Mouse (Mus musculus): ENCODE data around the gene Ccdc71. TPM values are rescaled to one million over a fixed set of nuclear protein-coding genes. Genes with fewer than 3 reads are reported as not detected.

The Ccdc71 gene
- polyA plus RNA-seq, 1 experiment from 2014 or later, result 34.6 TPM

DNA sequence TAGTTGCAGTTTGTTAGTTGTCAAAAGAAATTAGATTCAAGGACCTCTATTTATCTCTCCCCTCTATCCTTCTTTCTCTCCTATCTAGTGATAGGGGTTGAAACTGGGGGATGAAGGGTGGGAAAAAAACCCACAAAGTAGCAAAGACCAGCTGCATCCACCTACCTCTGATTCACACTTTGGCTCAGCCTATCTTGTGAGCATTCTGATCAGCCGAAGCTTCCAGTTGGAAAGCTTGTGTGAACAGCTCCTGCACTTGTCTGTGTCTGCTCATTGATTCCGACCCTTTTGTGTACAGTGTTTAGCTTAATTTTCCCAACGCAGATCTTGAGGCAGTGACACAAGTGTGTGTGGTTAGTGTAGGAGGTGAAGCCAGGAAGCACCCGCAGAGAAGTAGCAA is 6.9 kb upstream of the Ccdc71 start:
- H3K4me2 ChIP-seq, result no peak overlapping the region

DNA sequence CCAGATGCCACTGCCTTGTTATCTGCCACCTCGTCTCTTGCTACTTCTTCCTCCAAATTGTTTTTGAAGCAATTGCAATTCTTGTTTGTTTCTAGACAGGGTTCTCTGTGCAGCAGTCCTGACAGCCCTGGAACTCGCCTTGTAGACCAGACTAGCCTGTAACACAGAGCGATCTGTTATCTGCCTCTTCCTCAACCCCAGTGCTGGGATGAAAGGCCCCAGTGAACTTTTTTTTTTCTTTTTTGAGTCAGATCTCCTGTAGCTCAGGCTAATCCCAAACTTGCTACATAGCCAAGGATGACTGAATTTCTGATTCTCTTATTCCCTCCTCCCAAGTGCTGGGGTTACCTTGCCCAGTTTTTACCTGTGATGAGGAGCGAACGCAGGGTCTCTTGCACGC is 5.9 kb upstream of the Ccdc71 start:
- H3K9ac ChIP-seq (ENCODE audit: low read depth, low read length), result no peak overlapping the region
- no peaks in the 10 kb centered on the region for H3K27me3 ChIP-seq (ENCODE audit: control insufficient read depth, insufficient read depth, low read length)
- H3K4me3 ChIP-seq (ENCODE audit: low read depth, low read length), result no peak overlapping the region
- WGBS (ENCODE audit: insufficient replicate concordance), result 74% methylated on average over 6 of the region's 6 CpGs
- peaks cover 33% of the 10 kb centered on the region for H3K4me1 ChIP-seq (ENCODE audit: control insufficient read depth, insufficient read depth, low read length)
- no peak for ATAC-seq (replicated peaks; ENCODE audit: insufficient number of reproducible peaks, low FRiP score, low TSS enrichment)
- H3K36me3 ChIP-seq (ENCODE audit: control insufficient read depth, insufficient read depth, low read length), result no peaks in the 10 kb centered on the region; the same call in 1 of the 2 replicates
- no peak overlapping the region for H3K4me2 ChIP-seq
- H3K27ac ChIP-seq (ENCODE audit: low read depth, low read length), result no peak overlapping the region
- no peaks in the 10 kb centered on the region for H3K9me3 ChIP-seq (replicated peaks; ENCODE audit: control insufficient read depth, low read length)

More for the DNA sequence above, 6.9 kb upstream of the Ccdc71 start:
- Histone ChIP-seq H3K4me3 (ENCODE audit: low read depth, low read length) (no peak overlapping the region), H3K36me3 (ENCODE audit: control insufficient read depth, insufficient read depth, low read length) (no peaks in the 10 kb centered on the region; the same call in 1 of the 2 replicates), H3K27me3 (ENCODE audit: control insufficient read depth, insufficient read depth, low read length) (no peaks in the 10 kb centered on the region), H3K4me1 (ENCODE audit: control insufficient read depth, insufficient read depth, low read length) (peaks cover 42% of the 10 kb centered on the region), H3K27ac (ENCODE audit: low read depth, low read length) (peak overlapping the region; percentile 95), H3K9me3 (replicated peaks; ENCODE audit: control insufficient read depth, low read length) (no peaks in the 10 kb centered on the region), H3K9ac (ENCODE audit: low read depth, low read length) (no peak overlapping the region)
- WGBS (ENCODE audit: insufficient replicate concordance), result 70% methylated on average over 4 of the region's 4 CpGs
- no peak for ATAC-seq (replicated peaks; ENCODE audit: insufficient number of reproducible peaks, low FRiP score, low TSS enrichment)

DNA sequence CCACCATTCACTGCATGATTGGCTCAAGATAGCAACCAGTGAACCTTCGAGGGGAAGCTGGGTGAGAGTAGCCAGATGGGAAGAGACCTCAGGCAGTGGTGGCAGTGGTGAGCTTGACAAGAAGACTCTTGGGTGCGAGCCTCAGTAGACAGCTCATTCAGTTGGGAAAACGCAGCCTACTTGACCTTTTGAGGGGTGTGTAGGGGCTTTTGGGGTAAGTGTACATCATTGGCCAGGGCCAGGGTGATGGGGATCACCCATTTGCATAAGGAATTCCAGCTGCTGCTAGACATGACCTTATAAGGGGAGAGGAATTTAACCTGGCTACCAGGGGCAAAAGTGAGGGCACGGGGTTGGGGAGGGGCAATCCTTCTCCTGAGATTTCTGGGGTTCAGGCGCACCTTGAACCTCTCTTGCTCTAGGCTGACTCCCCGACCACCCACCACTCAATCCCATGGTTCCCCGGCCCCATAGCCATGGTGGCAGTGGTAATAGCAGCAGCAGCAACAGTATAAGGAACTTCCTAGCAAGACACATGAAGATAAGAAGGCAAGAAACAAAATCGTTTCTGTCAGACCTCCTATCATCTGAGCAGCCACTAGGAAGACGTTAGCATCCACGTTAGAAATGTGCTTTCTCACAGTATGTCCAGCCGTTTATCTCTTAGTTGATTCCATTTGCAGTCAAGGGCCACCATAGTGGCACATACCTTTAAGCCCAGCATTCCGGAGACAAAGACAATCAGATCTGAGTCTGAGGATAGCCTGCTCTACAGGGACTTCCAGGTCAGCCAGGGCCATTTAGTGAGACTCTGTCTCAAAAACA is 4.4 kb upstream of the Ccdc71 start:
- Histone ChIP-seq H3K9me3 (replicated peaks; ENCODE audit: control insufficient read depth, low read length) (no peaks in the 10 kb centered on the region), H3K27ac (ENCODE audit: low read depth, low read length) (no peak overlapping the region), H3K4me2 (no peak overlapping the region), H3K4me1 (ENCODE audit: control insufficient read depth, insufficient read depth, low read length) (peaks cover 18% of the 10 kb centered on the region), H3K4me3 (ENCODE audit: low read depth, low read length) (no peak overlapping the region), H3K36me3 (ENCODE audit: control insufficient read depth, insufficient read depth, low read length) (no peaks in the 10 kb centered on the region), H3K27me3 (ENCODE audit: control insufficient read depth, insufficient read depth, low read length) (no peaks in the 10 kb centered on the region), H3K9ac (ENCODE audit: low read depth, low read length) (no peak overlapping the region)
- WGBS (ENCODE audit: insufficient replicate concordance), result 63% methylated on average over 12 of the region's 12 CpGs
- no peak for ATAC-seq (replicated peaks; ENCODE audit: insufficient number of reproducible peaks, low FRiP score, low TSS enrichment)

DNA sequence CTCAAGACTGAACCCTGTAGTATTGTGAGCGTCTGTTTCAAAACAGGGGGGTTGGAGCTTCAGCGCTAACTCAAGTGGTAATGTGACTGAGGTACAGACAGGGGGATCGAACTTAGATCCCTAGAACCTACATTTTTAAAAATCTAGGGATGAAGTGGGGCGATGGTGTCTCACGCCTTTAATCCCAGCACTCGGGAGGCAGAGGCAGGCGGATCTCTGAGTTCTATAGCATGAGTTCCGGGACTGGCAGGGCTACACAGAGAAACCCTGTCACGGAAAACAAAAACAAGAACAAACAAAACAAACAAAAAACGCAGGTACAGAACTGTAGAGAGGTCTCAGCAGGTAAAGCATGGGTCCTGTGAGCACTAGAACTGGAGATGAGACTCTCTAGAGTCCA is 3.4 kb upstream of the Ccdc71 start:
- WGBS (ENCODE audit: insufficient replicate concordance), result 83% methylated on average over 10 of the region's 10 CpGs
- Histone ChIP-seq H3K9me3 (replicated peaks; ENCODE audit: control insufficient read depth, low read length) (no peaks in the 10 kb centered on the region), H3K4me2 (no peak overlapping the region), H3K36me3 (ENCODE audit: control insufficient read depth, insufficient read depth, low read length) (no peaks in the 10 kb centered on the region), H3K9ac (ENCODE audit: low read depth, low read length) (no peak overlapping the region), H3K27me3 (ENCODE audit: control insufficient read depth, insufficient read depth, low read length) (no peaks in the 10 kb centered on the region), H3K27ac (ENCODE audit: low read depth, low read length) (no peak overlapping the region), H3K4me3 (ENCODE audit: low read depth, low read length) (no peak overlapping the region), H3K4me1 (ENCODE audit: control insufficient read depth, insufficient read depth, low read length) (peaks cover 20% of the 10 kb centered on the region)
- no peak for ATAC-seq (replicated peaks; ENCODE audit: insufficient number of reproducible peaks, low FRiP score, low TSS enrichment)

DNA sequence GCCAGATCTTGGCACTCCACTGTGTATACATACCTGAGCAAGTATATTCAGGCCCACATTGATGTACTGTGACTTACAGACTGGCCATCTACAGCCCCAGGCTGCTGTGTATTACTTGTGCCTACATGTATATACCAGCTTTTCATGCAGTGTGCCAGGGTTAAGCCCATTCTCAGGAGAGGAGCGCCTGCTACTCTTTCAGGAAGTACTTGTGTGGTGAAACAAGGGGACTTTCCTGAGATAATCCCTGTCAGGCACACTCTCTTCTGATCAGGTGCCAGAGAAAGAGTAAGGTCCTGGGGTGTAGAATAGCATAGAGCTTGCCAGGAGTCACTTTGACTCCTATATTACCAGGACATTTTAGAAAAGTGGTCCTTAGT is 398 bp upstream of the Ccdc71 start:
- no peaks in the 10 kb centered on the region for H3K27me3 ChIP-seq (ENCODE audit: control insufficient read depth, insufficient read depth, low read length)
- H3K9ac ChIP-seq (ENCODE audit: low read depth, low read length), result peak overlapping the region; percentile 95
- no peaks in the 10 kb centered on the region for H3K9me3 ChIP-seq (replicated peaks; ENCODE audit: control insufficient read depth, low read length)
- H3K4me1 ChIP-seq (ENCODE audit: control insufficient read depth, insufficient read depth, low read length), result peaks cover 16% of the 10 kb centered on the region
- peak overlapping the region; percentile 94 for H3K27ac ChIP-seq (ENCODE audit: low read depth, low read length)
- ATAC-seq (replicated peaks; ENCODE audit: insufficient number of reproducible peaks, low FRiP score, low TSS enrichment), result no peak
- WGBS (ENCODE audit: insufficient replicate concordance), result 83% methylated on average over 1 of the region's 1 CpGs
- peak overlapping the region; percentile 94 for H3K4me2 ChIP-seq
- H3K36me3 ChIP-seq (ENCODE audit: control insufficient read depth, insufficient read depth, low read length), result peaks cover 14% of the 10 kb centered on the region
- H3K4me3 ChIP-seq (ENCODE audit: low read depth, low read length), result peak overlapping the region; percentile 95

DNA sequence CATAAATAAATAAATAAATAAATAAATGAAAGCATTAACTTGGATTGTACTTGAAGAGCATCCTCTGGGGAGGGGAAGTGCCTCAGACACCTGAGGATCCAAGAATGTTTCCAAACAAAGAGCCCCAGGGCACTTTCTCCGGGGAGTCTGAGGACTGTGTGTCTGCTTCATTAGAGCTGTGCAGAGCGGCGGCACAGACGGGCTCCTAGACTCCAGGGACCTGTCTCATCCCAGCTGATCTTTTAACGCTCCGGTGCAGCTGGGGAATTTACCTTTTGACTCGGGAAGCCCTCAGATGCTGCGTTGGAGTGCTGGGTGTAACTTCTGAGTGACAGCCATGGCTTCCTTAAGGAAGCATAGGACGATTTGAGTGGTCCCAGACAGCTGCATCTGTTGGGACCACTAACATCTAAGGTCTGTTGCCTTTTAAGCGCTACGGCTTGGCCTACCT is 879 bp downstream of the Ccdc71 start, which contains the start of gene Klhdc8b:
Klhdc8b (minus strand) TSS at position 401 of the 451 bp plus-strand sequence.
- Histone ChIP-seq H3K4me2 (peak within 1 kb of the TSS; percentile 94), H3K9ac (ENCODE audit: low read depth, low read length) (peak within 1 kb of the TSS; percentile 95), H3K9me3 (replicated peaks; ENCODE audit: control insufficient read depth, low read length) (no peaks in the 10 kb centered on the region), H3K36me3 (ENCODE audit: control insufficient read depth, insufficient read depth, low read length) (peaks cover 23% of the 10 kb centered on the region), H3K27me3 (ENCODE audit: control insufficient read depth, insufficient read depth, low read length) (no peaks in the 10 kb centered on the region), H3K27ac (ENCODE audit: low read depth, low read length) (peak within 1 kb of the TSS; percentile 94), H3K4me1 (ENCODE audit: control insufficient read depth, insufficient read depth, low read length) (peaks cover 16% of the 10 kb centered on the region), H3K4me3 (ENCODE audit: low read depth, low read length) (peak within 1 kb of the TSS; percentile 95)
- ATAC-seq (replicated peaks; ENCODE audit: insufficient number of reproducible peaks, low FRiP score, low TSS enrichment), result 0 out of 2 replicates have a peak, but pooled peaks have one; percentile 1
- 27% methylated on average over 11 of the region's 11 CpGs for WGBS (ENCODE audit: insufficient replicate concordance)

DNA sequence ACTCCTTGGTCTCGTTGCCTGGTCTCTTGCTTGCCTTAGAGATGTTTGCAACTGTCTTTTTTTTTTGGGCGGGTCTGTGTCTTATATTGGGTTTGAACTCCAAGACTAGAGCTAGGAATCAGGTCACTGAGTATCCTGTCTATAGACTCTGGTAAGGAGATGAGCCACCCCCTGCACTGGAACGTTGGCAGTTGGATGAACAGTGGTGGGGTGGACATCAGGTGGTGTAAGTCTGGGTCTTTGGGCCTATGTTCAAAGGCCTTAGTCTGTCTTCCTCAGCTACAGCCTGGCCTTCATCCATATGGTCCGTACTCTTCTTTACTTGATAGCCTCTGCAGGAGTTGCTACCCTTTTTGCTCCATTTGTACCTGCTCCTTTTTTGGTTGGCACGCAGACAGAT is 1.3 kb downstream of the Ccdc71 start:
- Histone ChIP-seq H3K4me1 (ENCODE audit: control insufficient read depth, insufficient read depth, low read length) (peaks cover 16% of the 10 kb centered on the region), H3K4me3 (ENCODE audit: low read depth, low read length) (peak overlapping the region; percentile 95), H3K27me3 (ENCODE audit: control insufficient read depth, insufficient read depth, low read length) (no peaks in the 10 kb centered on the region), H3K27ac (ENCODE audit: low read depth, low read length) (no peak overlapping the region), H3K4me2 (peak overlapping the region; percentile 94), H3K36me3 (ENCODE audit: control insufficient read depth, insufficient read depth, low read length) (peaks cover 23% of the 10 kb centered on the region), H3K9ac (ENCODE audit: low read depth, low read length) (peak overlapping the region; percentile 95), H3K9me3 (replicated peaks; ENCODE audit: control insufficient read depth, low read length) (no peaks in the 10 kb centered on the region)
- WGBS (ENCODE audit: insufficient replicate concordance), result 87% methylated on average over 5 of the region's 5 CpGs
- ATAC-seq (replicated peaks; ENCODE audit: insufficient number of reproducible peaks, low FRiP score, low TSS enrichment), result no peak

DNA sequence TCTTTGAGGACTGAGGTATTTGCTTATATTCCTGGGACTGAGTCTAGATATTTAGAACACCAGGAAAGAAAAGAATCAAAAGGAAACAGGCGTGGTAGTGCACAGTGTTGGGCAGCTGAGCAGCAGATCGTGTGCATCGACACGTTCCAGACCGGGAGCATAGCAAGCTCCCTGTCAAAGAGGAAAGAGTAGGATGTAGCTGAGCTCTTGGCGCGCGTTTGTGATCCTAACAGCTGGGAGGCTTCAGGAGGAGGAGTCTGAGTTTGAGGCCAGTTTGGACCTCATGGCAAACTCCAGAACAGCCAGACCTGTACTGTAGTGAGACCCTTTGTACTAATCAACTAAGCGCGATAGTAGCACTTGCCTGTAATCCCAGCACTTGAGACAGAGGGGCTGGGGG is 1.9 kb downstream of the Ccdc71 start:
- Histone ChIP-seq H3K36me3 (ENCODE audit: control insufficient read depth, insufficient read depth, low read length) (peaks cover 25% of the 10 kb centered on the region), H3K27me3 (ENCODE audit: control insufficient read depth, insufficient read depth, low read length) (no peaks in the 10 kb centered on the region), H3K9me3 (replicated peaks; ENCODE audit: control insufficient read depth, low read length) (no peaks in the 10 kb centered on the region), H3K4me2 (no peak overlapping the region), H3K4me3 (ENCODE audit: low read depth, low read length) (no peak overlapping the region), H3K9ac (ENCODE audit: low read depth, low read length) (no peak overlapping the region), H3K27ac (ENCODE audit: low read depth, low read length) (no peak overlapping the region), H3K4me1 (ENCODE audit: control insufficient read depth, insufficient read depth, low read length) (peaks cover 16% of the 10 kb centered on the region)
- no peak for ATAC-seq (replicated peaks; ENCODE audit: insufficient number of reproducible peaks, low FRiP score, low TSS enrichment)
- WGBS (ENCODE audit: insufficient replicate concordance), result 81% methylated on average over 10 of the region's 10 CpGs

All from heart, embryonic 11.5 days (tissue).